Mouse (Mus musculus) kidney, postnatal 36 days (tissue): Measurements from ENCODE around the gene Kxd1.
A peak's percentile ranks its signal among the peaks of the same experiment; 100 is the strongest.

Source experiments
- DNase-seq, 2 experiments: peaks; one replicate each; pipeline ENCODE4 v3.0.0; 2021 to 2022; ENCODE audit warnings: mixed read lengths in 2 of 2

The Kxd1 gene

GRCm38 (mm10) chr8:70527512-70528181, at the start of gene Kxd1, which contains the start of gene Fkbp8:
Kxd1 (minus strand) TSS chr8:70527956.
Fkbp8 (plus strand) TSS chr8:70527724.
- peak; percentile 98 to 99 for DNase-seq

- DNase-seq = no peak
Measured at GRCm38 (mm10) chr8:70577207-70577606, 49.5 kb upstream of the Kxd1 start.

GRCm38 (mm10) chr8:70574915-70575314, 47.2 kb upstream of the Kxd1 start:
- DNase-seq = peak; percentile 88 to 90

DNA sequence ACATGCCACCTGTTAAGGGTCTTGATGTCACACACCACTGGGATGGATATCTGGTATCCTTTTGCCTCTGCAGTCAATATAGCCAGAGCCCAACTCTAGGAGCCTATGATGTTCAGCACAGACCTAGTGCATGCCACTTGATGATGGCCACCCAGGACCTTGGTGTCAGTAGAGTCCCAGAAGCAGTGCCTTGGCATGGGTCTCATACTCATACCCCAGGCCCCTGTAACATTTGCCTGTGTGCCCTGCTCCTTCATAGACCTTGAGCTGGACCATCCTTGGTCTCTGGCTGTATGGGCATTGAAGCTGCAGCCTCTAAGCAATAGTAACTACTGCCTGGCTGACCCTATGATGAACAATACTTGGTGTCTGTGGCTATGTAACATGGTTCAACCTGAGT, 46.5 kb upstream of the Kxd1 start:
- DNase-seq = no peak

GRCm38 (mm10) chr8:70570990-70571389, 43.2 kb upstream of the Kxd1 start:
- DNase-seq = no peak

DNA sequence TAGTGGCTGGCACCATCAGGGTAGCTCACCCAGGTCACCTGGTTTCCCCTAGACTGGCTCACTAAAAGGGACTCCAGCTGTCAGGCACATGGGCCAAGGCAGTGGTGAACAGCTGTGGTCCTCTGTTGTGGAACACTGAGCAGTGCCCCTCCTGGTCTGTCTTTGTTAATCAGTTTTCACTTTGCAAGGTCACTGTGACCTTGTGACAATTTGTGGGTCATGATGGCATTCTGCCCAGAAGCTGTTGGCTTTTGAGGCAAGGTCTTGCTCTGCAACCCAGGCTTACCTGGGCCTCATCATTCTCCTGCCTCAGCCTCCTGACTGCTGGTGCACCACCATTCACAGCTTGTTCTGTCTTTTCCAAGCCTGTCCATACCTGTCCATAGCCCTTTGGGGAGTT, 42.6 kb upstream of the Kxd1 start:
- DNase-seq = no peak

- peak; percentile 65 to 81 for DNase-seq
Measured at GRCm38 (mm10) chr8:70565561-70565960, 37.8 kb upstream of the Kxd1 start.

DNA sequence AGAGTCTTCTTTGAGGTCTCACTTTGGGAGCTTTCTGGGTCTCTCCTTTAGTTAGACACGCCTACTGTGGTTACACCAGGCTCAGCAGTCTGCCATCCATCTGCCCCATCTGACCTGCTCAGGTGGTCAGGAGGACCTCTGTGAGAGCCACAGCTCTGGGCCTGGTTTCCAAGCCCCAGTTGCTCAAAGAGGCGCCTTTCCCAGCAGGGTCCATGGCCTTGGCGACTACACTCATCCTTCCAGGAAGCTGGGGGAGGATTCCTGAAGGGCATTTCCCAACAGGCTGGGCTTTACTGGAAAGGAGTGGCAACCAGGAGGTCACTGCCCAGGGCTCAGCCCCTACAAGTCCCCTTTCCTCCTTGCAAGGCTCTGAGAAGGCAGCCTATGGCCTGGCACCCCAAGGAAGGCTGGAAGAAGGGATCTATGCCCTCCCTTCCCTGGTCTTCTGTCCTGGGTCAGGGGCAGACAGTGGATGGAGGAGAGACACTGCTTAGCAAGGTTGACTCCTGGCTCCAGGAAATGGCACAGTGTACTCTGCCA, 37.0 kb upstream of the Kxd1 start:
- DNase-seq = peak in 1 of 2 experiments; percentile 27

GRCm38 (mm10) chr8:70563763-70564387, 36.1 kb upstream of the Kxd1 start:
- DNase-seq = peak in 1 of 2 experiments; percentile 33

GRCm38 (mm10) chr8:70562802-70563201, 35.0 kb upstream of the Kxd1 start:
- DNase-seq = no peak

GRCm38 (mm10) chr8:70561809-70562535, 34.2 kb upstream of the Kxd1 start:
- peak; percentile 61 to 75 for DNase-seq

DNA sequence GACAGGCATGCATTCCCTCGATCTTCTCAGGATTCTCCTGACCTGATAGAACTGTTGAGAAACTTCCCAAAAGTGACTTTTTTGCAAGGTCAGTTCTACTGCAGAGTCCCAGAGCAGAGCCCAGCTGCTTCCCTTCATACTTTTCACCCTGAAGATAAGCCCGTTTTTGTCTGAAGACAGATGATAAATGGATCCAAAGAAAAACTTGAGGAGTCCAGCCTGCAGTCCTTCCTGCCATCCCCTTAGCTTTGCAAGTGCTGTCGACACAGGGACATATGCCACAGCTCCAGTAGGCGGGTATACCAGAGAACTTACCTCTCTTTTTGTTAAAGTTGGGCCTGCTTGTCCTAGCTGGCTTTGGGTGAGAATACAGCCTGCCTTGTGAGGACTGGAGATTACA, 33.6 kb upstream of the Kxd1 start:
- peak in 1 of 2 experiments; percentile 42 for DNase-seq

- no peak for DNase-seq
Measured at GRCm38 (mm10) chr8:70560564-70560963, 32.8 kb upstream of the Kxd1 start.

- DNase-seq = peak; percentile 82 to 87
Measured at GRCm38 (mm10) chr8:70560096-70560495, 32.3 kb upstream of the Kxd1 start.

- DNase-seq = no peak
Measured at GRCm38 (mm10) chr8:70558983-70559382, 31.2 kb upstream of the Kxd1 start.

GRCm38 (mm10) chr8:70558334-70558733, 30.6 kb upstream of the Kxd1 start:
- peak; percentile 37 to 43 for DNase-seq

- DNase-seq = no peak
Measured at GRCm38 (mm10) chr8:70555079-70555747, 27.5 kb upstream of the Kxd1 start.

- peak; percentile 78 to 79 for DNase-seq
Measured at GRCm38 (mm10) chr8:70553740-70554139, 26.0 kb upstream of the Kxd1 start.

GRCm38 (mm10) chr8:70552836-70553235, 25.1 kb upstream of the Kxd1 start:
- no peak for DNase-seq

GRCm38 (mm10) chr8:70551558-70552161, 23.9 kb upstream of the Kxd1 start:
- no peak for DNase-seq

- no peak for DNase-seq
Measured at GRCm38 (mm10) chr8:70549412-70550184, 21.8 kb upstream of the Kxd1 start.

DNA sequence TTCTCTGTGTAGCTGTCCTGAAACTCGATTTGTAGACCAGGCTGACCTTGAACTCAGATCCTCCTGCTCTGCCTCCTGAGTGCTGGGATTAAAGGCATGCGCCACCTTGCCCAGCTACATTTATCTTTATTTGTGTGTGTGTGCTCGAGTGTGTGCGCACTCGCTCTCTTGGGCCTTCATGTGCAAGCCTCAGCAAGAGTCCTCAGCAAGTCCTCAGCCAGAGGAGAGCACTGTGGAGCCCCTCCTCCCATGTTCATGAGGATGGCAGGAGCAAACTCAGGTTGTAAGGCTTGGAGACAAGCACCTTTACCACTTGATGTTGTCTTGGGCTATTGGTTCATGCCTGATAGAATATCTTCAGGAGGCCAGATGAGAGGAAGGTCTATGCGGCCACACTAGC, 20.0 kb upstream of the Kxd1 start:
- no peak for DNase-seq
